Mouse (Mus musculus): Measurements from ENCODE around the gene Dtx4. TPM values are rescaled to one million over a fixed set of nuclear protein-coding genes. Genes with fewer than 3 reads are reported as not detected.

Dtx4 gene
- total and polyA plus RNA-seq, 3 experiments: 3.7 to 6.2 (median 5.7) TPM

- H3K9ac ChIP-seq (ENCODE audit: low read depth, low read length): no peak overlapping the region
- DNase-seq: no peak
- WGBS: 58% methylated on average over 3 of the region's 3 CpGs
- H3K36me3 ChIP-seq (ENCODE audit: control insufficient read depth, insufficient read depth, low read length): no peaks in the 10 kb centered on the region
- H3K4me1 ChIP-seq (ENCODE audit: control insufficient read depth, insufficient read depth, low read length): no peaks in the 10 kb centered on the region; the same call in 1 of the 2 replicates
- H3K27ac ChIP-seq: no peak overlapping the region
- no peaks in the 10 kb centered on the region for H3K27me3 ChIP-seq (ENCODE audit: control insufficient read depth, insufficient read depth, low read length)
- no peaks in the 10 kb centered on the region for H3K79me2 ChIP-seq (replicated peaks; ENCODE audit: control insufficient read depth, insufficient read depth, low read length)
- TF ChIP-seq POLR2A (IDR thresholded peaks at IDR 0.05; ENCODE audit: insufficient read depth, low read depth, low read length) (no peak), CTCF (IDR thresholded peaks at IDR 0.05) (no peak), EP300 (IDR thresholded peaks at IDR 0.05; ENCODE audit: insufficient read depth, low read depth, low read length) (no peak)
- H3K4me3 ChIP-seq: no peak overlapping the region
- intact Hi-C loops (cut with DNase I): no loop called here
These were observed 56.2 kb downstream of the Dtx4 start for GRCm38 (mm10) chr19:12445014-12445413.

GRCm38 (mm10) chr19:12442560-12442959 is 58.7 kb downstream of the Dtx4 start:
- Histone ChIP-seq H3K27ac (no peak overlapping the region), H3K27me3 (ENCODE audit: control insufficient read depth, insufficient read depth, low read length) (no peaks in the 10 kb centered on the region), H3K36me3 (ENCODE audit: control insufficient read depth, insufficient read depth, low read length) (no peaks in the 10 kb centered on the region), H3K4me1 (ENCODE audit: control insufficient read depth, insufficient read depth, low read length) (no peaks in the 10 kb centered on the region; the same call in 1 of the 2 replicates), H3K9ac (ENCODE audit: low read depth, low read length) (no peak overlapping the region), H3K4me3 (no peak overlapping the region), H3K79me2 (replicated peaks; ENCODE audit: control insufficient read depth, insufficient read depth, low read length) (no peaks in the 10 kb centered on the region)
- no peak for TF ChIP-seq CTCF (IDR thresholded peaks at IDR 0.05)
- no peak for TF ChIP-seq POLR2A (IDR thresholded peaks at IDR 0.05; ENCODE audit: insufficient read depth, low read depth, low read length)
- TF ChIP-seq EP300 (IDR thresholded peaks at IDR 0.05; ENCODE audit: insufficient read depth, low read depth, low read length): no peak
- DNase-seq: peak in 1 of 2 experiments; percentile 38
- intact Hi-C loops (cut with DNase I): no loop called here
- 58% methylated on average over 4 of the region's 4 CpGs for WGBS

- WGBS: 52% methylated on average over 5 of the region's 5 CpGs
- H3K36me3 ChIP-seq (ENCODE audit: control insufficient read depth, insufficient read depth, low read length): no peaks in the 10 kb centered on the region
- no peaks in the 10 kb centered on the region; the same call in 1 of the 2 replicates for H3K4me1 ChIP-seq (ENCODE audit: control insufficient read depth, insufficient read depth, low read length)
- peak overlapping the region; percentile 67 for H3K27ac ChIP-seq
- H3K27me3 ChIP-seq (ENCODE audit: control insufficient read depth, insufficient read depth, low read length): no peaks in the 10 kb centered on the region
- no peak overlapping the region for H3K9ac ChIP-seq (ENCODE audit: low read depth, low read length)
- no peaks in the 10 kb centered on the region for H3K79me2 ChIP-seq (replicated peaks; ENCODE audit: control insufficient read depth, insufficient read depth, low read length)
- TF ChIP-seq EP300 (IDR thresholded peaks at IDR 0.05; ENCODE audit: insufficient read depth, low read depth, low read length) (no peak), CTCF (IDR thresholded peaks at IDR 0.05) (no peak), POLR2A (IDR thresholded peaks at IDR 0.05; ENCODE audit: insufficient read depth, low read depth, low read length) (no peak)
- intact Hi-C loops (cut with DNase I): no loop called here
- peak in 1 of 2 experiments; percentile 27 for DNase-seq
- no peak overlapping the region for H3K4me3 ChIP-seq
These were observed 61.0 kb downstream of the Dtx4 start for GRCm38 (mm10) chr19:12440103-12440725.

- Histone ChIP-seq H3K9ac (ENCODE audit: low read depth, low read length) (no peak overlapping the region), H3K27ac (peak overlapping the region; percentile 2; the same call in 1 of the 2 replicates), H3K36me3 (ENCODE audit: control insufficient read depth, insufficient read depth, low read length) (no peaks in the 10 kb centered on the region), H3K4me3 (no peak overlapping the region), H3K79me2 (replicated peaks; ENCODE audit: control insufficient read depth, insufficient read depth, low read length) (no peaks in the 10 kb centered on the region), H3K4me1 (ENCODE audit: control insufficient read depth, insufficient read depth, low read length) (no peaks in the 10 kb centered on the region; the same call in 1 of the 2 replicates), H3K27me3 (ENCODE audit: control insufficient read depth, insufficient read depth, low read length) (no peaks in the 10 kb centered on the region)
- TF ChIP-seq EP300 (IDR thresholded peaks at IDR 0.05; ENCODE audit: insufficient read depth, low read depth, low read length): no peak
- TF ChIP-seq POLR2A (IDR thresholded peaks at IDR 0.05; ENCODE audit: insufficient read depth, low read depth, low read length): no peak
- TF ChIP-seq CTCF (IDR thresholded peaks at IDR 0.05): no peak
- no peak for DNase-seq
- WGBS: 40% methylated on average over 1 of the region's 1 CpGs
- intact Hi-C loops (cut with DNase I): loop anchor here (10.0 kb wide), 1 partner anchor 155 kb away; the partner anchor contains the start of gene Gm4952
These were observed 61.7 kb downstream of the Dtx4 start for GRCm38 (mm10) chr19:12439581-12439980.

GRCm38 (mm10) chr19:12435750-12436524 is 65.3 kb downstream of the Dtx4 start:
- DNase-seq: peak in 1 of 2 experiments; percentile 32
- H3K36me3 ChIP-seq (ENCODE audit: control insufficient read depth, insufficient read depth, low read length): no peaks in the 10 kb centered on the region
- no peak for TF ChIP-seq CTCF (IDR thresholded peaks at IDR 0.05)
- TF ChIP-seq POLR2A (IDR thresholded peaks at IDR 0.05; ENCODE audit: insufficient read depth, low read depth, low read length): no peak
- no peak for TF ChIP-seq EP300 (IDR thresholded peaks at IDR 0.05; ENCODE audit: insufficient read depth, low read depth, low read length)
- H3K27me3 ChIP-seq (ENCODE audit: control insufficient read depth, insufficient read depth, low read length): no peaks in the 10 kb centered on the region
- intact Hi-C loops (cut with DNase I): loop anchor here (10.0 kb wide), 1 partner anchor 159 kb away; the partner anchor contains the start of gene Gm4952
- H3K27ac ChIP-seq: peak overlapping the region; percentile 41
- no peak overlapping the region for H3K4me3 ChIP-seq
- WGBS: 68% methylated on average over 4 of the region's 4 CpGs
- H3K9ac ChIP-seq (ENCODE audit: low read depth, low read length): no peak overlapping the region
- H3K4me1 ChIP-seq (ENCODE audit: control insufficient read depth, insufficient read depth, low read length): no peaks in the 10 kb centered on the region; the same call in 1 of the 2 replicates
- no peaks in the 10 kb centered on the region for H3K79me2 ChIP-seq (replicated peaks; ENCODE audit: control insufficient read depth, insufficient read depth, low read length)

Data from heart, adult 2 months (tissue).